Mouse (Mus musculus): ENCODE results near the gene Akr1b7.

GRCm38 (mm10) chr6:34463582-34463981 lies 51.4 kb downstream of the Akr1b7 start:
- TF ChIP-seq HCFC1 (IDR thresholded peaks at IDR 0.05; ENCODE audit: low read depth, low read length) (no peak), MAX (IDR thresholded peaks at IDR 0.05; ENCODE audit: low read length) (no peak), ELF1 (IDR thresholded peaks at IDR 0.05; ENCODE audit: low read depth, low read length) (no peak)

Measured in CH12.LX (cell line).